Mouse (Mus musculus) cerebellum, adult 2 months (tissue): ENCODE data around the gene Slc35b1.

Source experiments
- CTCF ChIP-seq: fragments of 200-500 bp; IDR thresholded peaks from 2 replicates; pipeline ENCODE4 v1.5.1; 2011; ENCODE audit warnings: low read depth, mild to moderate bottlenecking, control low read depth, low read length, moderate library complexity, borderline replicate concordance; ENCODE audit not compliant: insufficient read depth
- POLR2A ChIP-seq: fragments of 200-500 bp; IDR thresholded peaks from 2 replicates; pipeline ENCODE4 v1.6.1; 2011; ENCODE audit warnings: low read length, control low read depth, borderline replicate concordance; ENCODE audit not compliant: insufficient read depth

- TF ChIP-seq CTCF (no peak), POLR2A (no peak)
These were observed 31.8 kb upstream of the Slc35b1 start for GRCm38 (mm10) chr11:95352686-95353085.
